Mouse (Mus musculus) bone marrow, adult 2 months (tissue): ENCODE measurements at regions not wholly inside any gene's neighbourhood (a gene's known extent, or its start where the extent isn't known, plus 50 kb on each side); places are given as distances from the start of the nearest gene placed in this dataset.

ENCODE experiments used
- H3K27ac ChIP-seq: fragments of 200-500 bp; 2 replicates; pipeline ENCODE4 v1.5.1; 2012; ENCODE audit warnings: low read depth, mild to moderate bottlenecking, control low read depth, inconsistent platforms, low read length; ENCODE audit not compliant: control insufficient read depth, poor library complexity, insufficient read depth
- H3K4me1 ChIP-seq: fragments of 200-500 bp; 2 replicates; pipeline ENCODE4 v1.6.1; 2011; ENCODE audit warnings: low read length; ENCODE audit not compliant: control insufficient read depth, insufficient read depth
- H3K4me3 ChIP-seq: fragments of 200-500 bp; replicated peaks from 2 replicates; pipeline ENCODE3; 2011; ENCODE audit warnings: mild to moderate bottlenecking, low read depth, low read length, control low read depth; ENCODE audit not compliant: control insufficient read depth
- CTCF ChIP-seq: fragments of 200-500 bp; IDR thresholded peaks from 2 replicates; pipeline ENCODE4 v1.5.1; 2011; ENCODE audit warnings: low read length, control low read depth; ENCODE audit not compliant: control insufficient read depth, insufficient read depth
- POLR2A ChIP-seq: fragments of 200-500 bp; IDR thresholded peaks from 2 replicates; pipeline ENCODE4 v1.6.1; 2011; ENCODE audit warnings: low read depth, mild to moderate bottlenecking, control low read depth, low read length, borderline replicate concordance; ENCODE audit not compliant: control insufficient read depth
- WGBS: fragments of 180-500 bp; shearing (Covaris S2); methylation state at CpG from one replicate; pipeline ENCODE4 v1.1.7; 2018; 5-methylcytosine and 5-hydroxymethylcytosine counted together

DNA sequence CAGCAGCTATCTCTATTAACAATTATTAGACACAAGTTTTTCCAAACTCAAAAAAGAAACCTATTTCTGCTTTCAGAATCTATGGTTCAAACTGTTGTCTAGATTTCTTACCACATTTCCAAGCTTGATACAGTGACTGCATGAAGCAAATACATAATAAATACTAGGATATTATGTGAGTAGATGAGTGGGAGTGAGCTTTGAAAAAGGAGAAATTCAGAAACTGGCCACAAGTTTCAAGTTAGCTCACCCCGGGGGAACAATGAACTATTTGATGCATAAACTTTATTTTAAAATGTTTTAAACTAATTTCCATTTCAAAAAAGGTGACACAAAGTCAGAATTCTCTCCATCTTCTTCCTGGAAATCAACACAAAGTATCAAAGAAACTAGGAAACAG lies 114.3 kb downstream of the Kctd12 start:
- WGBS = 61% methylated on average over 1 of the region's 1 CpGs
- Histone ChIP-seq H3K4me3 (no peak overlapping the region), H3K27ac (no peak overlapping the region), H3K4me1 (no peaks in the 10 kb centered on the region)
- no peak for TF ChIP-seq POLR2A
- TF ChIP-seq CTCF = no peak

DNA sequence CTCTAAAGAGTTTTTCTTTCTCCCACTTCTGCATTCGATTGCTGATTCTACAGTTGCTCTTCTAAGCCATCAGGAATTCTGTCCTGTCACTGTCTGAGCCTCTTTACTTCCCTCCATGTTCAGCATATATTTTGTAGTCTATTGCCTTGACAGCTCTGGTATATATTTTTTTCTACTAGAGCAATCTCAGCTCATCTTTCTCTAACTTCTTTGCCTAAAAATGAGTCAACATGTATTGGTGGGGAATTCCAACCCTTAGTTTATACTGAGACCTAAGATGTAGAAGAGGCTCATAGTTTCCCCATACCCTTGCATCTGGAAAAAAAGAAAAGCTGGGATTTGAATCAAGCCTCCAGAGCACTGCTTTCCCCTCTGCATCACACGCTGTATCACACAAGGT lies 114.7 kb downstream of the Kctd12 start:
- H3K4me1 ChIP-seq = no peaks in the 10 kb centered on the region
- no peak overlapping the region for H3K27ac ChIP-seq
- 77% methylated on average over 2 of the region's 2 CpGs for WGBS
- H3K4me3 ChIP-seq = no peak overlapping the region
- TF ChIP-seq CTCF (no peak), POLR2A (no peak)

DNA sequence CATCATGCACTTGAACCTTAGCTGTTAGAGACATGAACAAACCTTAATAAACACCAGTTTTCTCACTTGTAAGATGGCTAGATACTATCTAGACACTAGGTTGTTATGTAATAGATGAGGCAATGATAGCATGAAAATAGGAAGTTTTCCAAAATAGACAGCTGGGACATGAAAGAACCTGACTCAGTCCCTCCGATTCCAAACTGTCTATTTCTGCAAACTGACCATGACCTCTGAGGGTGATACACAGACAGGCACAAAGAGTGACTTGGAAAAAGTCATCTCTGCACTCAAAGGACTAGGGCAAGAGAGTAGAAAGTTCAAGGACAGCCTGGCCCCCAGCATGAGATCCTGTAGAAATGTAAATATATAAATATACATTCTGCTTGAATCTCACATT lies 115.9 kb downstream of the Kctd12 start:
- Histone ChIP-seq H3K4me1 (no peaks in the 10 kb centered on the region), H3K4me3 (no peak overlapping the region), H3K27ac (no peak overlapping the region)
- TF ChIP-seq CTCF (no peak), POLR2A (no peak)
- 33% methylated on average over 1 of the region's 1 CpGs for WGBS

DNA sequence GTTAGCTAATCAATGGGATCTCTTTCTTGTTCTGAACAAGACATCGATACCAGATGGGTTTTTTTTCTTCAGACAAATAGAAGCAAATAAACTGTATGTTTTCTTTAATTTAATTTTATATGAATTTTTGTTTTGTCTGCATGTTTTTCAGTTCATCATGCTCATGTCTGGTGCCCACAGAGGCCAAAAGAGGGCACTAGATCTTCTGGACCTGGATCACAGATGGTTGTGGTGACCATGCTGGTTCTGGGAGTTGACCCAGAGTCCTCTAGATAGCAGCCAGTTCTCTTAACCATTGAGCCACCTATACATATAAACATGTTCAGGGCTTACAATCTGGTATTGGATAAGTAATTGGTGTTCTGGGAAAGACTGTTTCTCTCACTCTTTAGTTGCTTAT lies 120.7 kb downstream of the Kctd12 start:
- Histone ChIP-seq H3K4me3 (no peak overlapping the region), H3K4me1 (no peaks in the 10 kb centered on the region), H3K27ac (no peak overlapping the region)
- WGBS = 84% methylated on average over 1 of the region's 1 CpGs
- TF ChIP-seq CTCF = peak; percentile 9; the same call in 1 of the 2 replicates
- no peak for TF ChIP-seq POLR2A

GRCm38 (mm10) chr14:102859361-102859871 lies 123.0 kb downstream of the Kctd12 start:
- WGBS = 74% methylated on average over 4 of the region's 4 CpGs
- TF ChIP-seq POLR2A (no peak), CTCF (no peak)
- H3K4me3 ChIP-seq = no peak overlapping the region
- no peak overlapping the region for H3K27ac ChIP-seq
- H3K4me1 ChIP-seq = no peaks in the 10 kb centered on the region

DNA sequence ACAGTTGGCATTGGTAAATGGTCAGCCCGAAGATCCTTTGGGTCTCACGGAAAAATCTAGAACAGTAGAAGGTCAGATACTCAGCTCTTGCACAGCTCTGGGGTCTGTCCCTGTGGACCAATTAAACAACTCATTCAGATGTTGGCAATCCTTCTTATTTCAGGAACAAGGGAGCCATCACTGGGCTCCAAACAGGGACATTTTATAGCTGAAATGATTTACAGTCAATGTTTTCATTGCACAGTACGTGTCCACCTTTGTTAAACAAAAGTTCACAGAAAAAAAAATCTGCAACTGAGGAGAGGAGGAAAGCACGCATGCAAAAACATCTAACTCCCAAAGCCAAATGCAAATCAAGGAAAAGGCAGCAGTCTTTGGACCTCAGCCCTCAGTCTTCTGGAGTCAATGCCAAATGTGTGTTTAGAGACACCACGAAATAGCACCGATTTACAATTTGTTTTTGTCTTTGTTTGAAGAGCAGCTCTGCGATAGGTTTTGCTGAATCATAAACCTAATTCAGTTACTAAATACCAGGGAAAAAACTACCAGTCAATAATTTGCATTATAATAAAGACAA lies 127.1 kb downstream of the Kctd12 start:
- 80% methylated on average over 7 of the region's 7 CpGs for WGBS
- Histone ChIP-seq H3K27ac (no peak overlapping the region), H3K4me1 (no peaks in the 10 kb centered on the region), H3K4me3 (no peak overlapping the region)
- no peak for TF ChIP-seq POLR2A
- no peak for TF ChIP-seq CTCF

- Histone ChIP-seq H3K27ac (no peak overlapping the region), H3K4me1 (peaks cover 2% of the 10 kb centered on the region), H3K4me3 (no peak overlapping the region)
- WGBS = 15% methylated on average over 3 of the region's 3 CpGs
- TF ChIP-seq CTCF = no peak
- TF ChIP-seq POLR2A = no peak
Measured at GRCm38 (mm10) chr14:102843700-102844099, 138.7 kb downstream of the Kctd12 start.

DNA sequence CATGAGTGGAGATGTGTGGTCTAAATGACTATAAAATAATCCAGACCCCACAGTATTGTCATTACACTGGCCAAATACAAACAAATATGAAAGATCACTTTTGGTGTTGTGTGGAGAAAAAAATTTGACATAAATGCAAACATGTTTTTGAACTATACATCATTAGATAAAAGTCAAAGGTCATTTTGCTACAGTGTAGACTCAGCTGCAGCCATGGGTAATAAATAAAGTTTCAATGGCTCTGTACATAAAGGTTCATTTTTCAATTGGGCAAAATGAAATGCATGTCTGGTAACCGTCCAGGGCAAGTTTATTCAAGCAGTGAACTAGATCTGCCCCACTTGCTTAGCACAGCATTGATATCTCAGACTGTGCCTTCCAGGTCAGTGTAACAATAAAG lies 144.8 kb downstream of the Kctd12 start:
- TF ChIP-seq POLR2A (no peak), CTCF (no peak)
- Histone ChIP-seq H3K27ac (no peak overlapping the region), H3K4me1 (peaks cover 2% of the 10 kb centered on the region), H3K4me3 (no peak overlapping the region)
- WGBS = 79% methylated on average over 1 of the region's 1 CpGs
